Mouse (Mus musculus) right cerebral cortex, postnatal 25 days (tissue): ENCODE data around the gene Nxnl2.

Experiments
- DNase-seq: peaks from one replicate; pipeline ENCODE4 v3.0.0; 2022

The Nxnl2 gene

DNA sequence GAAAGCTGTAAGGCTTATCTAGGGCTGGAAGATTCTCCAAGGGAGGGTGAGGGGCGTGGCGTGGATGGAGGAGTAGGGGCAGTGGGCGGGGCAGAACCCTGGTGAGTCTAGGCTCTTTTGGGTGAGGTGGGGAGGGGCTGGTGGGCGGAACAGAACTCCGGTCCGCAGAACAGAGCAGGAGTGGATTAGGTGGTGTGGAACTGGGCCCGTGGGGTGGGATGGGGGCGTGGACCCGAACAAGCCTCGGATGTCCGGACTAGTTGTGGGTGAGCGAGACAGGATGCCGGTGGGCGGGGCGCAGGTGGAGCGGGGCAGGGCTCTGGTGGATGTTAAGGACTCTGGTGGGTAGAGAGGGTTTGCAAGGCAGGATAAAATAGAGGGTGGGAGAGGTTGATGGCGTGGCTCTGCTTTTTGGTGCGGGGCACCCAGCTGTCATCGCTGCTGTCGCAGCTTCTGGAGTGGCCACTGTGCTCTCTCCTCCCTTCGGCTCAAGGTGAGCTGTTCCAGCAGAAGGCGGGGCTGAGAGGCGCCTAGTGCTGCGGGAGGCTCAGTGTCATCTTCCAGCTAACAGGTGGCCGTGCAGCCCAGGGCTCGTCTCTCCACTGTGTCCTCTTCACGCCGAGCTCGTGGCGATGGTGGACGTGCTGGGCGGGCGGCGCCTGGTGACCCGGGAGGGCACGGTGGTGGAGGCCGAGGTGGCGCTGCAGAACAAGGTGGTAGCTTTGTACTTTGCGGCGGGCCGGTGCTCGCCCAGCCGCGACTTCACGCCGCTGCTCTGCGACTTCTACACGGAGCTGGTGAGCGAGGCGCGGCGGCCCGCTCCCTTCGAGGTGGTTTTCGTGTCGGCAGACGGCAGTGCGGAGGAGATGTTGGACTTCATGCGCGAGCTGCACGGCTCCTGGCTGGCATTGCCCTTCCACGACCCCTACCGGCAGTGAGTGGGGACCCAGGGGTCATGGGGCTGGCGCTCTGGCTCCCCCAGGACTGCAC is at the start of gene Nxnl2:
Gene Nxnl2, plus strand, starts transcription at position 332 of the 990 bp plus-strand sequence.
- DNase-seq = peak; percentile 32

- DNase-seq = no peak
Observed at GRCm38 (mm10) chr13:51121966-51122365, 48.9 kb upstream of the Nxnl2 start.

GRCm38 (mm10) chr13:51122771-51123170 is 48.1 kb upstream of the Nxnl2 start:
- DNase-seq = no peak

DNA sequence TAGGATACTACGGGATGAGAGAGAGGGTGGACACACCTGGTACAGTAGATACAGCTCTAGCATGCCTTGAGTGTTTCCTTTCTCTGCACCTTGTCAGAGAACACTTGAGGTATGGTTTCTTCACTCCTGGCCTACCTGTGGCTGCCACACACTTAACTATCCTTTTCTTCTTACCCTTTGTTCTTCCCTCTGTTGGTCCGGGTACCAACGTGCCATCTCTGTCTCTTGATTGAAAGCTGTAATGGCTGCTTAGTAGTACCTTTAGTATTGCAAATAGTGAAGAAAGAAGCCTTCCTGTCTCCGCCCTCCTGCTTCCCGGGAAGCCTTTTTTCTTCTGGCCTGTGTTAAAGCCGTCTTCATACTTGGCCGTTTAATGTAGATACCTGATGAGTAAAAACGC is 45.5 kb upstream of the Nxnl2 start:
- DNase-seq = no peak

DNA sequence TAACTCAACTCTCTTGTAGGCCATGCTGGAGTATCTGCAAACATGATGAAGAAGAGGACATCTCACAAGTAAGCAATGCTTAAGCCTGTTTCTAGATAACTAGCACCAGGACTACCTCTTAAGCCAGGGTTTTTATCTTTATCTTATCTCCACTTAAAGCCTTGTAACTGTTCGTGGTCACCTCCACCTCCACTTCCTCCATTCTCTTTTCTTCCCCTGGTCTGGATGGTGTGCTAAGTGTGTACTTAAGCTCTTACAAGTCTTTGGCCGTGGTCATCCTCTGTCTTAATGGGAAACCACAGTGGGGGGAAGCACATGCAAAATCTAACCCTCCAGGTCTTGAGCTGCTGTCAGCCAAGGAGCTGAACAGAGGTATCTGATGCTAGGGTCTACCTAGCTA is 42.9 kb upstream of the Nxnl2 start:
- no peak for DNase-seq

- no peak for DNase-seq
Observed at GRCm38 (mm10) chr13:51128417-51128816, 42.4 kb upstream of the Nxnl2 start.

GRCm38 (mm10) chr13:51131179-51131578 is 39.6 kb upstream of the Nxnl2 start:
- no peak for DNase-seq

- no peak for DNase-seq
Observed at GRCm38 (mm10) chr13:51136315-51136714, 34.5 kb upstream of the Nxnl2 start.

- DNase-seq = no peak
Observed at GRCm38 (mm10) chr13:51136996-51137701, 33.7 kb upstream of the Nxnl2 start.

- no peak for DNase-seq
Observed at GRCm38 (mm10) chr13:51137702-51138031, 33.2 kb upstream of the Nxnl2 start.

DNA sequence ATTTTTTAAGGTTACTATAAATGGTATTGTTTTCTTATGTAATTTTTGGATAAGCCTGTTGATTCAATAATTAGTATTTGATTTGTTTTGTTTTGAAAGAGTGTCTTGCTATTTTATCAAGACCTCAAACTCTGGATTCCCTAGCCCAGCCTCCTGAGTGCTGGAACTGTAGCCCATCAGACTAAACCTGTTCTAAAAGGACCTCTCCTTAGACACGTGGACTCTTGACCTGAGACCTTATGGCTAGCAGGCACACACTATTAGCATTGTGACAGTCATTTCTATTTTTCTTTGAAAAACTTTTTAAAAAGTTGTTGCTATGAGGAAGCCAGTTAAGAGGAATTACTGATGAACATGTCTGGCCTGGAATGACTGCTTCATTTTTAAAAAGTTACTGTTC is 23.7 kb upstream of the Nxnl2 start:
- DNase-seq = no peak

DNA sequence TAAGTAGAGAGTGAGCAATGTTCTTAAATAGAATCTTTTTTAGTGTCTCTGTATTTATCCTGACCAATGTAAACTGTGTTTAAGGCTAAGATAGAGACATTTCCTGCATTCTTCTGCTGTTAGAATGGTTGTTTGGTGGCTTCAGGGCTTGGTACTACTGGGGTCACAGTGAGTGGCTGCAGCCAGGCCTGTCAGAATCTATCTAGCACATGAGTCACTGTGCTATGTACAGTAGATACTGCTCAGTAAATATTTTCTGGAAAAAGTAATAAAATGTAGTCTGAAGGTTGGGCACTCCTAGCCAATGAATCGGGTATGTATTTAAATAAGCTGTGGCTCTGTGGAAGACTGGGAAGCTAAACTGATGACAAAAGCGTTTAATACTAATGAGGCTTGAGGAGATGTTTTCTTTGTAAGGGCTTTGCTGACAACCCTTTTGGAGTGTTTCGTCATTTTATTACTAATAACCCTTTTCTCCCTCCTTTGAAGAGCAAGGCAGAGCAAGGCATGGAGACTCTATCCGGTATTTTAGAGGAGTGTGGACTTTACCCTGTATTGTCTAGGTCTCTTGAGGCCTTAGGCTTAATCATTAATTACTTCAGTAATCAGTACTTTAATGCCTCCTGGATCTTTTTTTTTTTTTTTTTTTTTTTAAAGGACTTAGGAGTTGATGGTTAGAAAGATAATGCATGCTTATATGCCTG is 17.7 kb upstream of the Nxnl2 start:
- DNase-seq = no peak

DNA sequence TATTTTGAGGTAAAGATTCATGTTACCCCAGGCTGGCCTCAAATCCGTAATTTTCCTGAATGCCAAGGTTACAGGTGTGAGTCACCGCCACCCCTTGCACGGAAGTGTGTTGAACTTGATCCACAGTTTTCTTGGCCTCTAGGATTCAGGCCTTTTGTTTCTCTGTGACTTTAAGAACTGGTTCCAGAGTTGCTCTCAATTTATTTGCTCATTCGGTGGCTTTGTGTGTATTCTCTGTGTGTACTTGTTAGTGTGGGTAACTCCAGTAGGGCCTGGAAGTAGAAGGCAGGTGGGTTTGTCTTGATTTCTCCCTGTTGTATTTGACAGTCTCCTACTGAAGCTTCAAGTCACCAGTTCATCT is 17.2 kb upstream of the Nxnl2 start:
- DNase-seq = no peak

DNA sequence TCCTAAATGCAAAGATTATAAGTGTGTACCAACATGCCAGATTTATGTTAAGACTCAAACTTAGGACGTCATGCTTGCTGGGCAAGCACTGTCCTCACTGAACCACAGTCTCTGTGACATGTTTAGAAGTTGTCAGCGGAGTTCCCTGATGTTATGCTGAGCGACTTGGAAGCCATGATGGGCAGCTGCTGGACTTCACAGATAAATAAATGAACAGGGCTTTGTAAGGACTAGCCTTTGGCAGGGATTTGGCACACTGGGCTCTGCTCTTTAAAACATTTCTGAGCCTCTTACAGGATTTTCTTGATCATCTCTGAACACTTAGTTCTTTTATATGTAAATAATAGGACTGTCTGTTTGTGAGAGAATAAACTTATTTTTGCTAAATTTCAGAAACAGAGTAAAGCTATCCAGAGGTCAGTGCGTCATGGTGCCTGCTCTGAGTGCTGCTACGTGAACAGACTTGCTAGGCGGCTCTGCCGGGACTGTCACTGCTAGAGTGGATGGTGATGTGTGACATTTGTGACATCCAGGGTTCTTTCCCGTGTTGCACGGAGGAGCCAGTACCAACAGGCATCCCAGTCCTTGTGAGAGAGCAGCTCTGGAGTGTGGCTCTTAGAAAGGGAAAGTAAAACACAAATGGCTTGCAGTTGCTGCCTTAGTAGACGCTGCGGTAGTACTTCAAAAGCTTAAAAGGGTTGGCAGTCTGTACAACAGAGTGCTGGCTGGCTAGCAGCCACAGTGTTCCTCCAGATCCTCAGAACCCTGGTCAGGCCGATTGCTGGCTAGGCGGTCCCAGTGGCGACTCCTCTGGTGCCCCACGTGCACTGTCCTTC is 15.4 kb upstream of the Nxnl2 start:
- DNase-seq = no peak

DNA sequence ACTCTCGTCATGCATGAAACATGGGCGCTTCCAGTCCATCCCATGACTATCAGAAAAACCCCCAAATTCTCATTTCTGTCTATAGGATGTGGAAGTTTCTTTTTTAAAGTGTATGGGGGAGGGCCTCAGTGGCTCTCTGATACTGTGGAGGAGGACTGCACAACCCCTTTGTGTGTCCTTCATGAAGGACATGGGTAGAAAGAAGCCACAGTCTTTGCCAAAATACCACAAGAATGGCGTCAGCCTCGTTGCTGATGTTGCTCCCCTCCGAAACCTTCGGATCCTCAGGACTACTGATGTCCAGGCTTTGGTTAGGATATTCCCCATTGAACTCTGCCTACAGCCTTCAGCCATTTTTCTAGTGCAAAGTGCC is 14.8 kb upstream of the Nxnl2 start:
- DNase-seq = no peak

GRCm38 (mm10) chr13:51157291-51157690 is 13.5 kb upstream of the Nxnl2 start:
- no peak for DNase-seq

- no peak for DNase-seq
Observed at GRCm38 (mm10) chr13:51161672-51162071, 9.2 kb upstream of the Nxnl2 start.

DNA sequence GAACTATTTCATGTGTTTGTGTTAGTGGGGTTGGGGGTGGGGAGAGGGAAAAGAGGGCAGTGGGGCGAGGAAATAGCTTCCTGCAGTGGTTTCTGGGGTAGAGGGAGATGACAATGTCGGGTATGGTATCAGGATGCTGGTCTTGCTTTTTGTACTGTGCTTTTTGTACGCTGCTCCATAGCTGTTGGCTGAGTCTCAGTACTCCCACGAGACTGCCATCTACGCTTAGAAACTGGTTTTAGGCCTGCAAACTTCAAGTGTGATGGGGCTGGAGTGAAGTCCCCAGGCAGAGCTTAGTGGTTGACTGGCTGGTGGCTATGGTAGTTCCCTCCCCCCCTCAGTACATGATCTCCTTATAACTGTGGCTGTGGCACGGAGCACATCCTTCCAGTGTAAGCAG is 8.6 kb upstream of the Nxnl2 start:
- peak; percentile 13 for DNase-seq

GRCm38 (mm10) chr13:51166711-51167110 is 4.1 kb upstream of the Nxnl2 start:
- no peak for DNase-seq

DNA sequence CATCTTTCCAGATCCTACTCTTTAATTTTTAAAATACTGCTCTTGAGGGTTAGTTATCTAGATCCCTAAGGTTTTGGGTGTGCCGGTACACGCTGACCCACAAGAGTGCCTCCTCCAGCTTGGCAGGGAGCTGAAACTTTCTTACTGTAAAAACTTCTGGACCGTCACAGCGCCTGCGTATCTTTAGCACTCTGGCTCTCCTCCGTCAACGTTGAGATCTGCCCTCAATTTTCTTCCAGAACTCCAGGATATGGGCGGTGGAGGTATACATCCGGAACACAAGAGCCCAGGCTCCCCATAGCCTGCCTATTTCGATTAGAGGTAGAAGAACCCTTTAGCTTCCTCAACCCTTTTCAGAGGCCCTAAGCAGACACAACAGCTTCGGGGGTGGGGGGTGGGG is 607 bp upstream of the Nxnl2 start:
- DNase-seq = no peak

- no peak for DNase-seq
Observed at GRCm38 (mm10) chr13:51172601-51173000, 1.8 kb downstream of the Nxnl2 start.

DNA sequence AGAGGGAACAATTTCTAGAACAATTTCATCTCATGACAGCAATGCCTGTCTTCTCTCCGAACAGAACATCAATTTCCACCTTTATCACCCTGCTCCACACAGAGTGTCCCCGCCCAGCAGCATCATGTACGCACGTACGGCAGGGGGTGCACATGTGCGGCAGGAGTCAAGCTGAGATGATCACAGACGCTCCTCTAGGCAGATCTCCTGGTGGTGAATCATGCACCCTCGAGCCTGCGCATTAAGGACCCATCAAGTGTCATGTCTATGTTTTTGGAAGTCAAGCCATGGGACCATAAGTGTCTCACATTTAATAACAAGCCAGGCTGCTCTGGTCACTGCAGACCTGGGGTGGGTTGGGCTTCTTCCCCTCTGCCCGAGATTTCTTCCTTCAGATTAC is 8.1 kb downstream of the Nxnl2 start:
- DNase-seq = no peak

DNA sequence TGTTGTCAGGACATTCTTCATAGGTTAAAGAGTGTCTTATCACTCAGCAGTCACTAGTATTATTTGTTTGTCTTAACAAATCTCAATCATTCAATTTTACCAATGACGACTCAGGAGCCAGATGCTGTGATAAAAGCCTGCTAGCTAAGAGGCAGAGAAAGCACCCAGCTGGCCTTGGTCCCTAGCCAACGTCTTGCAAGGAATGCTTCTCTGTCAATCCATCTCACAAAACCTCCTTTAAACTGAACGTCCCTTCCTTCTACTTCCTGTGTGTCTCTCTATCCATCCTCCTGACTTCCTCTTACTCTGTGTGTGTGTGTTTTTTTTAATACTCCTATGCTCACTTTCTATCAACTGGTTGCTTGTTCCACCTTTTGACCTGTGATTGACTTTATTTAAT is 8.5 kb downstream of the Nxnl2 start:
- no peak for DNase-seq
